Mouse (Mus musculus) liver, postnatal 0 days (tissue): ENCODE data around the gene Adra1b. TPM values are rescaled to one million over a fixed set of nuclear protein-coding genes. Genes with fewer than 3 reads are reported as not detected.

Source experiments
- ATAC-seq: fragments of 200-750 bp; cut with Nextera tagmentation; 2 replicates; pipeline ENCODE4 v1.8.0; 2017; ENCODE audit warnings: mild to moderate bottlenecking, moderate library complexity
- DNase-seq: peaks from one replicate; pipeline ENCODE4 v3.0.0-alpha.2; 2016
- H3K27ac ChIP-seq: fragments of 300-500 bp; sonication (generic); 2 replicates; pipeline ENCODE4 v1.5.1; 2014; ENCODE audit warnings: antibody characterized with exemption, moderate library complexity, mild to moderate bottlenecking, low read depth
- H3K27me3 ChIP-seq: fragments of 300-500 bp; sonication (generic); 2 replicates; pipeline ENCODE4 v1.6.1; 2014; ENCODE audit warnings: low read length, control low read depth, mixed read lengths; ENCODE audit not compliant: insufficient read depth
- H3K36me3 ChIP-seq: fragments of 300-500 bp; sonication (generic); replicated peaks from 2 replicates; pipeline ENCODE4 v1.6.1; 2014; ENCODE audit warnings: mild to moderate bottlenecking, control low read depth, low read length, moderate library complexity, mixed read lengths; ENCODE audit not compliant: insufficient read depth
- H3K4me1 ChIP-seq: fragments of 300-500 bp; sonication (generic); 2 replicates; pipeline ENCODE4 v1.6.1; 2014; ENCODE audit warnings: antibody characterized with exemption, mild to moderate bottlenecking, control low read depth; ENCODE audit not compliant: insufficient read depth
- H3K4me2 ChIP-seq: fragments of 300-500 bp; sonication (generic); 2 replicates; pipeline ENCODE4 v1.6.1; 2014; ENCODE audit warnings: low read depth, mild to moderate bottlenecking, low read length, moderate library complexity, mixed read lengths
- H3K4me3 ChIP-seq: fragments of 300-500 bp; sonication (generic); 2 replicates; pipeline ENCODE4 v1.5.1; 2014; ENCODE audit warnings: low read depth, low read length
- H3K9ac ChIP-seq: fragments of 300-500 bp; sonication (generic); replicated peaks from 2 replicates; pipeline ENCODE4 v1.6.1; 2014; ENCODE audit warnings: mild to moderate bottlenecking, moderate library complexity
- H3K9me3 ChIP-seq: fragments of 300-500 bp; sonication (generic); 2 replicates; pipeline ENCODE4 v1.6.1; 2016; ENCODE audit warnings: mild to moderate bottlenecking, control low read depth, low read length, mixed read lengths
- CTCF ChIP-seq: sonication (generic); IDR thresholded peaks from 2 replicates; pipeline ENCODE4 v1.5.1; 2016; ENCODE audit warnings: antibody characterized with exemption, low read depth
- EP300 ChIP-seq: IDR thresholded peaks from 2 replicates; pipeline ENCODE4 v1.6.1; 2016; ENCODE audit warnings: antibody characterized with exemption, low read depth, mild to moderate bottlenecking
- WGBS: fragments of 180-500 bp; shearing (Covaris S2); extraction: QIAGEN DNeasy Blood & Tissue Kit; methylation state at CpG from one replicate; pipeline ENCODE4 v1.1.7; 2014; ENCODE audit not compliant: insufficient replicate concordance; 5-methylcytosine and 5-hydroxymethylcytosine counted together
- polyA plus RNA-seq: library from polyadenylated mRNA; unstranded; fragments of >200 nt; fragmentation: Nextera tagmentation; extraction: Ambion mirVana; gene quantifications from 2 replicates; pipeline ENCODE4 v1.2.1, GENCODE M21; 2015

The Adra1b gene
- polyA plus RNA-seq, 1 experiment from 2014 or later, result 6.6 TPM

DNA sequence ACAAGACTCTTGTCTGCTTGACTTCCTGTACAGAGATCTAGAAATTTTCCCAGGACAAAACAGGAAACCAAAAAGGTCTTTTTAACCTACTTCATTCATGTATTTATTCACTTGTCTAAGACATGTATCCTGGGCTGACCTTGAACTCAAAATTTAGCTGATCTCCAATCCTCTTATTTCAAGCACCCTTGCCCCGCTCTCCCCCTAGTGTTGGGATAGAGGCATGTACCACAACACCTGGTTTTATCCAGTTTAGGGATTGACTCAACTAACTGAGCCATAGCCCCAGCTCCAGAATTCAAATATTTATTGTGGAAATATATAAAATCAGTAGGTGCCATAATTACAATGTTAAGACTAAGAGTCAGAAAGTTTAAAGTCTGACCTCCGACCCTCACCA, 149.5 kb downstream of the Adra1b start:
- H3K4me2 ChIP-seq, result no peak overlapping the region
- 78% methylated on average over 2 of the region's 2 CpGs for WGBS
- TF ChIP-seq EP300 (no peak), CTCF (peak; percentile 45)
- H3K4me3 ChIP-seq, result no peak overlapping the region
- H3K36me3 ChIP-seq, result no peaks in the 10 kb centered on the region
- DNase-seq, result no peak
- H3K9ac ChIP-seq, result no peak overlapping the region
- ATAC-seq, result no peak
- H3K4me1 ChIP-seq, result peaks cover 5% of the 10 kb centered on the region; the same call in 1 of the 2 replicates
- no peaks in the 10 kb centered on the region for H3K9me3 ChIP-seq
- no peak overlapping the region for H3K27ac ChIP-seq
- H3K27me3 ChIP-seq, result no peaks in the 10 kb centered on the region

DNA sequence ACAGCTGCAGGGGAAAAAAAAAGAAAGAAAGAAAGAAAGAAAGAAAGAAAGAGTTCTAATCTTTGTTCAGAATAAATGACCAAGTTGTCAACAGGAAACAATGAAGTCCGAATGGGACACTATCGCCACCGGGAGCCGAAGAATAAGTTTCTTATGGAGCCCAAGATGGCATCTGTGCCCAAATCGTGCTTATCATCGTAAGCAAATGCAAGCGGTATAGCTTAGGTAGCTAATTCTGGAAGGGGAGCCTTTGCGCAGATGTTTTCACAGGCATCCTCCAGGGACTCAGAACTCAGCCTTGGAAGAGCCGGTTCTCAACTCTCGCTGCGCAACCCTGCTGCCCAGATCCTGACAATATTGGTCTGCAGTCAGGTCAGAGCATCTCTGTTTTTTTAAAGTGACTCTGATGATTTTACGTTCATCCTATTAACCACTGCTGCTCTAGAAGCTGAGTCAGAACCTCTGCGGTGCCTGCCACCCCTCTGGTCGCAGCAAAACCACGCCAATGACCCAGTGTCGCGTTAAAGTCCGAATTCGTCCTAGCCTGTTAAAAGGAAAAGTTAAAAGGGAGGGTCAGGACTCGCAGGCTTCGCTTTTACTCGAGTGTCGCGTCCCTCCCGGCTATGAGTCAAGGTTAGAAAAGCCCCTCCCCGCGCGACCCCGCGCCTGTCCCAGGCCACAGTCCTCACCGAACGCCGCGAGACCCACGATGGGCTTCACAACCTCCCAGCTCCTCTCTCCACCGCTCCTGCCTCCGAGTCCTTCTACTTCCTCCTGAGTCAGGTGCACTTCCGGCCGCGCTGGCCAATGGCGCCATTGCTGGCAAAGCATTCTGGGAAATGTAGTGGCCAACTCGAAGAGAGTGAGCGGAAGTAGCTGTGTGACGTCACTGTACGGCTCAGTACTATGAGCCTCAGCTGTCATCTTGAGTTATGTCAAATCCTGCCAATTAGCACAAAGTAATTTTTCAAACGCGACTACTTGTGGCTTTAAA, 153.5 kb downstream of the Adra1b start, which contains the start of gene Ttc1:
TSS of gene Ttc1 (minus strand) at position 776 of the 994 bp plus-strand sequence.
- ATAC-seq (peak; percentile 100), DNase-seq (peak; percentile 95)
- Histone ChIP-seq H3K4me2 (peak within 1 kb of the TSS; percentile 85), H3K9ac (peak within 1 kb of the TSS; percentile 88), H3K27ac (peak within 1 kb of the TSS; percentile 85), H3K4me3 (peak within 1 kb of the TSS; percentile 85), H3K9me3 (no peaks in the 10 kb centered on the region), H3K36me3 (peaks cover 17% of the 10 kb centered on the region), H3K27me3 (no peaks in the 10 kb centered on the region), H3K4me1 (peaks cover 6% of the 10 kb centered on the region; the same call in 1 of the 2 replicates)
- 3% methylated on average over 47 of the region's 47 CpGs for WGBS
- TF ChIP-seq EP300, result no peak
- 0 out of 2 replicates have a peak, but pooled peaks have one; percentile 3 for TF ChIP-seq CTCF

DNA sequence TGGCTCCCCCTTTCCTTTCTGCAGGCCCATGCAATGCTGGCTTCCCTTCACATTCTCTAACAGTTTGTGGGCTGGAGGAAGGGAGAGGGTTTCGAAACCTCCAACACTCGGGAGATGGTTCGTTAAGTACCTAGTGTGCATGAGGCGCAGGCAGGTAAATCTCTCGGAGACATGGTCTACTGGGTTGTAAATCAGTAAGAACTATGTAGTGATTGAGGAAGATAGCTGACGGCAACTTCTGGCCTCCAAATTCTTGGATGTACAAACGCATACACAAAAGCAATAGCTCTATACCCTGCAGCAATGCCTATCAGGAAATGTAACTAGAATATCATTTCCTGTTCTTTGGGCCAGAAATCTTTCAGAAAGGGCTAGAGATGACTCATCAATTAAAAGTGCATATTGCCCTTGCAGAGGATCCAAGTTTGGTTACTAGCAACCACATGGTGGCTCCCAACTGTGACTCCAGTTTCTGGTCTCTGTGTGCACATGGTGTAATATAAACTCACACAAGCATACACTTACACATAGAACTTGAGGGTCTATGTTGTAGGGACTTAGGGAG, 172.2 kb downstream of the Adra1b start:
- DNase-seq (no peak), ATAC-seq (no peak)
- H3K4me3 ChIP-seq, result no peak overlapping the region
- no peak overlapping the region for H3K4me2 ChIP-seq
- TF ChIP-seq CTCF (no peak), EP300 (no peak)
- peaks cover 33% of the 10 kb centered on the region for H3K36me3 ChIP-seq
- no peaks in the 10 kb centered on the region for H3K27me3 ChIP-seq
- H3K9me3 ChIP-seq, result no peaks in the 10 kb centered on the region
- no peak overlapping the region for H3K27ac ChIP-seq
- H3K9ac ChIP-seq, result no peak overlapping the region
- 0 out of 2 replicates have a peak, but pooled peaks cover 2% of the 10 kb centered on the region for H3K4me1 ChIP-seq
- 32% methylated on average over 7 of the region's 7 CpGs for WGBS

DNA sequence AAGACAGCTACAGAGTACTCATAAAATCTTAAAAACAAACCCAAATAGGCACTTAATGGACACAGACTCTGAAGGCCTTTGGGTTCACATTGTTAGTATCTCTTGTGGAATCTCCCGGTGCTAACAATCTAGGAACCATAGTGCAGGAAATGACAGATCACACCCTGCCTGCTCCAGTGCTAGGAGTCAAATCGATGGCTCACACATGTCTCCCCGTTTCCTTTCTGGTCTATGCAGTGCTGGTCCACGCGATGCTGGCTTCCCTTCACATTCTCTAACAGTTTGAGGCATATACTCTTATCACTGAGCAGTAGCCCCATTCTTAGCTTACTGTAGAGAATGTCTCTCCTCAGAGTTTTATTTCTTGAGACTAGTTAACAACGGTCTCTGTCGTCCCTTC, 173.2 kb downstream of the Adra1b start:
- WGBS, result 33% methylated on average over 7 of the region's 7 CpGs
- Histone ChIP-seq H3K4me1 (0 out of 2 replicates have a peak, but pooled peaks cover 2% of the 10 kb centered on the region), H3K27ac (no peak overlapping the region), H3K27me3 (no peaks in the 10 kb centered on the region), H3K4me3 (no peak overlapping the region), H3K4me2 (no peak overlapping the region), H3K36me3 (peaks cover 28% of the 10 kb centered on the region), H3K9me3 (no peaks in the 10 kb centered on the region), H3K9ac (no peak overlapping the region)
- DNase-seq (no peak), ATAC-seq (no peak; the same call in 1 of the 2 replicates)
- TF ChIP-seq CTCF (no peak), EP300 (no peak)

Other genes starting within 250 kb of the Adra1b start
- 6.9 and 7.1 TPM in 2 replicates for gene Pwwp2a, start 219.2 kb downstream of the Adra1b start, polyA plus RNA-seq
- 31.8 and 33.4 TPM in 2 replicates for gene Ttc1, start 153.2 kb downstream of the Adra1b start, polyA plus RNA-seq